Mouse (Mus musculus): Measurements from ENCODE around the gene Etl4. TPM values are rescaled to one million over a fixed set of nuclear protein-coding genes. Genes with fewer than 3 reads are reported as not detected.

The Etl4 gene
- polyA plus RNA-seq, 1 experiment from 2014 or later = 5.9 TPM

GRCm38 (mm10) chr2:20249403-20249802 is 339.8 kb downstream of the Etl4 start:
- H3K4me3 ChIP-seq = no peak overlapping the region
- WGBS (ENCODE audit: insufficient replicate concordance) = 59% methylated on average over 4 of the region's 4 CpGs
- H3K9ac ChIP-seq = no peak overlapping the region
- H3K27ac ChIP-seq = no peak overlapping the region
- H3K36me3 ChIP-seq = no peaks in the 10 kb centered on the region
- no peaks in the 10 kb centered on the region for H3K27me3 ChIP-seq (replicated peaks)
- H3K9me3 ChIP-seq (replicated peaks) = no peaks in the 10 kb centered on the region
- ATAC-seq = no peak
- H3K4me1 ChIP-seq = no peaks in the 10 kb centered on the region
- no peak overlapping the region for H3K4me2 ChIP-seq

- H3K27ac ChIP-seq = no peak overlapping the region
- H3K4me1 ChIP-seq = no peaks in the 10 kb centered on the region
- no peak overlapping the region for H3K4me3 ChIP-seq
- H3K27me3 ChIP-seq (replicated peaks) = no peaks in the 10 kb centered on the region
- H3K36me3 ChIP-seq = no peaks in the 10 kb centered on the region
- WGBS (ENCODE audit: insufficient replicate concordance) = 34% methylated on average over 2 of the region's 2 CpGs
- no peak overlapping the region for H3K4me2 ChIP-seq
- no peak overlapping the region for H3K9ac ChIP-seq
- ATAC-seq = no peak
- H3K9me3 ChIP-seq (replicated peaks) = no peaks in the 10 kb centered on the region
Observed at GRCm38 (mm10) chr2:20276124-20276523, 366.5 kb downstream of the Etl4 start.

DNA sequence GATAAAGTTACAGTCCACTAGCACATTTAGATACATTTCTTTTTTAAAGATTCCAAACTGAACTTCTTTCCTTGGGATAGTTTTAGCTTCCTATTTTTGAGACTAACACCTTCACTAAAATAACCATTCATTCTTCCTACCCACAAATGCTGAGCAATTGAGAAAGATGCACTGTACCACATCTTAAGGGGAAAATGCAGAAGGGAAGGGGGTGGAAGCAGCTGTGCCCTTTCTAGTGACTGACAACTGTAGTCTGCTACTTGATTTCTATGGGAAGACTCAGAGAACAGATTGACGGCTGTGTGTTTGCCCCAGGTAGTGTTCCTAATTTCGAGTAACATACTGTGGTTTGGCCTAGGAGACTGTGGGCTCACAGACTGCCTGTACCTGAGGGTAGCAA is 372.3 kb downstream of the Etl4 start:
- H3K36me3 ChIP-seq = no peaks in the 10 kb centered on the region
- whole genome bisulfite sequencing (ENCODE audit: insufficient replicate concordance) = 47% methylated on average over 2 of the region's 2 CpGs
- H3K27ac ChIP-seq = no peak overlapping the region
- H3K4me3 ChIP-seq = no peak overlapping the region
- ATAC-seq = no peak
- no peak overlapping the region for H3K9ac ChIP-seq
- H3K9me3 ChIP-seq (replicated peaks) = no peaks in the 10 kb centered on the region
- H3K4me2 ChIP-seq = no peak overlapping the region
- no peaks in the 10 kb centered on the region for H3K4me1 ChIP-seq
- no peaks in the 10 kb centered on the region for H3K27me3 ChIP-seq (replicated peaks)

- Histone ChIP-seq H3K36me3 (no peaks in the 10 kb centered on the region), H3K4me3 (no peak overlapping the region), H3K27me3 (replicated peaks) (no peaks in the 10 kb centered on the region), H3K9ac (no peak overlapping the region), H3K4me2 (no peak overlapping the region), H3K27ac (no peak overlapping the region), H3K4me1 (no peaks in the 10 kb centered on the region), H3K9me3 (replicated peaks) (no peaks in the 10 kb centered on the region)
- no peak for ATAC-seq
- 42% methylated on average over 2 of the region's 2 CpGs for WGBS (ENCODE audit: insufficient replicate concordance)
Observed at GRCm38 (mm10) chr2:20284425-20284824, 374.8 kb downstream of the Etl4 start.

DNA sequence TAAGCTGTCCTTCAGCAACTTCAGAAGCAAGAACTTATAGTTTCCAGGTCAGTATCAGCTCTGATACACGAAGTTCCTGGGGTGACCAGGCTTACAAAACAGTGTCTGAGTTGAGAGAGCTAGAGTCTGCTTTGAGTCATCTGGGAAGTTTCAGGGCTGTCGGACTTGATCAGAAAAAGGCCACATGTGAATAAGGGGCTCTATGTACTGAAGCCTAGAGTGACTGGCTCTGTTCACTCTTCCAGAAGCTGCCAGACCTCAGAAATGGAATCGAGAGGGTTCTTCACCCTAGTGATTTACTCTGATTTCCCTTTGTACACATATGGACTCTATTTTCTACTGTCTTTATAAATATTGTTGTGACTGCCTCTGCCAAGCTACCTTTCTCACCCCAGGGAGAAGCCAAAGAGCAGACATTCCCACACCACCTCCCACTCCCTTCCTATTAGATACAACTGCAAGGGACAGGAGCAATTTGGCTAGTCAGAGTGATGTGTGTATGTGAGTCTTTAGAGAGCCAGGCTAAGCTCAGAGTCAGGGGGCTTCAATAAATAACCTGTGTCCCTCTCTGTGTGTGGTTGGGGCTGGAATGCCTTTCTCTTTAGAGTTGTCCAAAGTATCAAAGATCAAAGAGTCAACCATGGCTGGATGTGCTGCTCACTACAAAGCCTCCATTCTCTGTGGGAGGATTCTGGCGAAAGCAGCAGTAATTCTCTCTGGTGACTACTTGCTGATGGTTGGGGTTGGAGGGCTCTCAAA is 381.6 kb downstream of the Etl4 start:
- no peak overlapping the region for H3K4me2 ChIP-seq
- WGBS (ENCODE audit: insufficient replicate concordance) = 54% methylated on average over 4 of the region's 4 CpGs
- no peak for ATAC-seq
- H3K27me3 ChIP-seq (replicated peaks) = no peaks in the 10 kb centered on the region
- no peaks in the 10 kb centered on the region for H3K4me1 ChIP-seq
- H3K9me3 ChIP-seq (replicated peaks) = no peaks in the 10 kb centered on the region
- no peak overlapping the region for H3K4me3 ChIP-seq
- H3K27ac ChIP-seq = no peak overlapping the region
- H3K9ac ChIP-seq = no peak overlapping the region
- H3K36me3 ChIP-seq = no peaks in the 10 kb centered on the region

- no peak for ATAC-seq
- no peaks in the 10 kb centered on the region for H3K27me3 ChIP-seq (replicated peaks)
- H3K9me3 ChIP-seq (replicated peaks) = no peaks in the 10 kb centered on the region
- 47% methylated on average over 2 of the region's 2 CpGs for WGBS (ENCODE audit: insufficient replicate concordance)
- no peak overlapping the region for H3K27ac ChIP-seq
- no peaks in the 10 kb centered on the region for H3K4me1 ChIP-seq
- no peak overlapping the region for H3K4me3 ChIP-seq
- no peak overlapping the region for H3K9ac ChIP-seq
- no peak overlapping the region for H3K4me2 ChIP-seq
- no peaks in the 10 kb centered on the region for H3K36me3 ChIP-seq
Observed at GRCm38 (mm10) chr2:20291741-20292110, 382.1 kb downstream of the Etl4 start.

DNA sequence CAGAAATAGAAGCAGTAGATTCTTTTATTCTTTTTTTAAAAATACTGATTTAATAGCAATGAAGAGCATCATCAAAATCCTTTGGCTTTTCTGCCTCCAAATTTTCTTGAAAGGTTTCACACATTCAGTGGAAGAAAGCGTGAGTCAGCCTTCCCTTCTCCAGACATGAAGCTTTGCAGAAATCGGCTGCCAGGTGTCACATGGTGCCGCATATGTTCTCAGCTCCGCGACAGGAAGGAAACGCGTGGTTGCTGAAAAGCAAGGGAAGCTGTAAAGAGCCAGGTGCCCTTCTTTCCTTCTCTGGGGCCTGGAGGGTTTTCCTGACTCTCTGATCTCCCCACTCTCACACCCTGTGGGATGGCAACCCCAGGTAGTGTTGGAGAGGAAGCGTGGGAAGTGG is 383.8 kb downstream of the Etl4 start:
- H3K4me2 ChIP-seq = no peak overlapping the region
- WGBS (ENCODE audit: insufficient replicate concordance) = 50% methylated on average over 8 of the region's 8 CpGs
- no peaks in the 10 kb centered on the region for H3K27me3 ChIP-seq (replicated peaks)
- ATAC-seq = no peak
- no peak overlapping the region for H3K9ac ChIP-seq
- no peak overlapping the region for H3K27ac ChIP-seq
- H3K36me3 ChIP-seq = no peaks in the 10 kb centered on the region
- no peaks in the 10 kb centered on the region for H3K9me3 ChIP-seq (replicated peaks)
- no peaks in the 10 kb centered on the region for H3K4me1 ChIP-seq
- H3K4me3 ChIP-seq = no peak overlapping the region

- Histone ChIP-seq H3K27ac (no peak overlapping the region), H3K9me3 (replicated peaks) (no peaks in the 10 kb centered on the region), H3K36me3 (no peaks in the 10 kb centered on the region), H3K4me3 (no peak overlapping the region), H3K4me2 (no peak overlapping the region), H3K27me3 (replicated peaks) (no peaks in the 10 kb centered on the region), H3K9ac (no peak overlapping the region), H3K4me1 (no peaks in the 10 kb centered on the region)
- WGBS (ENCODE audit: insufficient replicate concordance) = 22% methylated on average over 4 of the region's 4 CpGs
- no peak for ATAC-seq
Observed at GRCm38 (mm10) chr2:20294596-20294995, 385.0 kb downstream of the Etl4 start.

GRCm38 (mm10) chr2:20302517-20302916 is 392.9 kb downstream of the Etl4 start:
- 75% methylated on average over 3 of the region's 3 CpGs for WGBS (ENCODE audit: insufficient replicate concordance)
- H3K9ac ChIP-seq = no peak overlapping the region
- no peak overlapping the region for H3K4me2 ChIP-seq
- no peak for ATAC-seq
- H3K4me1 ChIP-seq = no peaks in the 10 kb centered on the region
- no peak overlapping the region for H3K4me3 ChIP-seq
- no peaks in the 10 kb centered on the region for H3K36me3 ChIP-seq
- H3K9me3 ChIP-seq (replicated peaks) = no peaks in the 10 kb centered on the region
- H3K27ac ChIP-seq = no peak overlapping the region
- H3K27me3 ChIP-seq (replicated peaks) = no peaks in the 10 kb centered on the region

DNA sequence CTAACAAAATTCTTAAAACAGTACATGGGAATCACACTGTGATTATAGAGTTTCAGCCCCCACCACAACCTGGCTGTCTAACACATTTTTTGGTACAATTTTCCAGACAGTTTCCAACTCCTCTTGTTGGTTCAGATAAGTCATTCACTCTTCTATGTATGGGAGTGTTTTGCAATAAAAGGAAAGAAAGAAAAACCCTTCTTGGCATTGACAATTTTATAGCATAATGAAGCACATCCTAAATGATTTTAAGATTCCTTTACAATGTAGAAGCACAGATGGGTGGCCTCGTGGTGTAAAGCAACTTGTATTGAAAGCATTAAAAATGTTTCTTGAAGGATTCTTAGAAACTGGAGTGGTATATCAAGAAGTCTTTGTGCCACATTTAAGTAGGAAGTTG is 415.4 kb downstream of the Etl4 start:
- ATAC-seq = no peak
- Histone ChIP-seq H3K27ac (no peak overlapping the region), H3K27me3 (replicated peaks) (no peaks in the 10 kb centered on the region), H3K36me3 (no peaks in the 10 kb centered on the region), H3K9ac (no peak overlapping the region), H3K4me3 (no peak overlapping the region), H3K4me1 (no peaks in the 10 kb centered on the region), H3K4me2 (no peak overlapping the region), H3K9me3 (replicated peaks) (no peaks in the 10 kb centered on the region)
- 42% methylated on average over 1 of the region's 1 CpGs for WGBS (ENCODE audit: insufficient replicate concordance)

DNA sequence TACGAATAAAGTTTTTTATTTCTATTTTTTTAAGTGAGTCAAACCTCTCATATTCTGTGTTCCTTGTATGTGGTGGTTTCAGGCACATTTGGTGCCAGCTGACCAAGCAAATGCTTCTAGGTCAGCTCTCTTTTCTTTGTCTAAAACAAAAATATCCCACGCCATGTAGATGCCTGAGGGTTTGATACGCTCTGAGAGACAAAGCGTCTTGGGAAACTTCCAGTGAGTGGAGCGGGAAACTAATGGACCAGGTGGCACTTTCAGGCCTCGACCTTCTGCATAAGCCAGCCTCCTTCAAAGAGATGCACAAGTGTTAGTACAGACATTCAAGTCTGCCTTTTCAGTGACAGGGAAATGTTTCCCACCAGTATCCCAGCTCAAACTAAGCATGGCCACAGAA is 426.6 kb downstream of the Etl4 start:
- Histone ChIP-seq H3K9me3 (replicated peaks) (no peaks in the 10 kb centered on the region), H3K4me1 (no peaks in the 10 kb centered on the region), H3K4me2 (no peak overlapping the region), H3K9ac (no peak overlapping the region), H3K36me3 (no peaks in the 10 kb centered on the region), H3K27me3 (replicated peaks) (no peaks in the 10 kb centered on the region), H3K4me3 (no peak overlapping the region), H3K27ac (no peak overlapping the region)
- ATAC-seq = no peak
- WGBS (ENCODE audit: insufficient replicate concordance) = 75% methylated on average over 6 of the region's 6 CpGs

DNA sequence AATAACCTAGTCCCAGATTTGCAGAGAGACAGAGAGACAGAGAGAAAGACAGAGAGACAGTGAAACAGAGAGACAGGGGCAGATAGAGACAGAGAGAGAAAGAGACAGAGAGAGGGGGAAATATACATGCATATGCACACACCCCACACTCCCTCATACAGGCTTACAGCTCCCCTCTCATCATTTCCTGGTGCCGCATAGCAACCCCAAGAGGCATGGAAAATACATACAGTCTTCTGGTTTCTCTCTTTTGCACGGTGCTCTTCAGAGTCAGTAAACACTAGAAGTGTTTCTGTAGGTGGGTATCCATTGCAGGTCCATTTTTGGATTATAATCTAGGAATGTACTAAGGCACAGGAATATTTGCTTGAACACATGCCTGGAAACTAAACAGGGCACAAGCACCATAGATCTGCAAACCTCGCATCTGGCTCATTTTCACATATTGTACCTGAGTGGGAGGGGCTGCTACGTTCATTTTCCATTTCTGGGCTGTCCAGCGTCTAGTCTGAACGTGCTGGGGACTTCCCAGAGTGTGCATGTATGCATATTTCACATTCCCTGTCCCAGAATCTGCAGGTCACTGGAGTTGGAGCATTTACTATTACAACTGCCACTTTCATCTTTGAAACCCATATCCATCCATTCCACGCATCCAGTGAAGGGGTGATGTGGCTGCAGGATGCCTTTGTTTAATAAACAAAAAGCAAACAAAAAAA is 429.6 kb downstream of the Etl4 start:
- no peak overlapping the region for H3K27ac ChIP-seq
- H3K36me3 ChIP-seq = no peaks in the 10 kb centered on the region
- H3K4me2 ChIP-seq = no peak overlapping the region
- H3K9me3 ChIP-seq (replicated peaks) = no peaks in the 10 kb centered on the region
- no peaks in the 10 kb centered on the region for H3K27me3 ChIP-seq (replicated peaks)
- no peak overlapping the region for H3K4me3 ChIP-seq
- 64% methylated on average over 7 of the region's 7 CpGs for WGBS (ENCODE audit: insufficient replicate concordance)
- H3K9ac ChIP-seq = no peak overlapping the region
- no peaks in the 10 kb centered on the region for H3K4me1 ChIP-seq
- no peak for ATAC-seq
